Mouse (Mus musculus) limb, embryonic 14.5 days (tissue): ENCODE data around the gene Dip2b. TPM values are rescaled to one million over a fixed set of nuclear protein-coding genes. Genes with fewer than 3 reads are reported as not detected.
A peak's percentile ranks its signal among the peaks of the same experiment; 100 is the strongest.

Source experiments
- ATAC-seq: fragments of 200-750 bp; cut with Nextera tagmentation; 2 replicates; pipeline ENCODE4 v1.8.0; 2017; ENCODE audit warnings: low read depth, moderate number of reproducible peaks, moderate TSS enrichment; ENCODE audit not compliant: low FRiP score
- DNase-seq: peaks from one replicate; pipeline ENCODE4 v3.0.0-alpha.2; 2015; ENCODE audit warnings: low spot score
- H3K27ac ChIP-seq: fragments of 300-500 bp; sonication (generic); replicated peaks from 2 replicates; pipeline ENCODE4 v1.5.1; 2014; ENCODE audit warnings: low read depth, mild to moderate bottlenecking, low read length, moderate library complexity, mixed read lengths
- H3K27me3 ChIP-seq: fragments of 300-500 bp; sonication (generic); 2 replicates; pipeline ENCODE4 v1.6.1; 2014; ENCODE audit warnings: low read length, mixed read lengths; ENCODE audit not compliant: control insufficient read depth, insufficient read depth
- H3K36me3 ChIP-seq: fragments of 300-500 bp; sonication (generic); 2 replicates; pipeline ENCODE4 v1.6.1; 2014; ENCODE audit warnings: mild to moderate bottlenecking, low read length, moderate library complexity, mixed read lengths; ENCODE audit not compliant: control insufficient read depth, insufficient read depth
- H3K4me1 ChIP-seq: fragments of 300-500 bp; sonication (generic); 2 replicates; pipeline ENCODE4 v1.6.1; 2014; ENCODE audit warnings: antibody characterized with exemption, low read length, mixed read lengths; ENCODE audit not compliant: control insufficient read depth, insufficient read depth
- H3K4me2 ChIP-seq: fragments of 300-500 bp; sonication (generic); replicated peaks from 2 replicates; pipeline ENCODE4 v1.6.1; 2014; ENCODE audit warnings: low read depth, mild to moderate bottlenecking, low read length, moderate library complexity; ENCODE audit not compliant: severe bottlenecking
- H3K4me3 ChIP-seq: fragments of 300-500 bp; sonication (generic); replicated peaks from 2 replicates; pipeline ENCODE4 v1.5.1; 2014; ENCODE audit warnings: low read length
- H3K9ac ChIP-seq: fragments of 300-500 bp; sonication (generic); 2 replicates; pipeline ENCODE4 v1.6.1; 2014; ENCODE audit warnings: mild to moderate bottlenecking, low read depth, low read length, moderate library complexity; ENCODE audit not compliant: severe bottlenecking
- H3K9me3 ChIP-seq: fragments of 300-500 bp; sonication (generic); 2 replicates; pipeline ENCODE4 v1.6.1; 2016; ENCODE audit warnings: low read length; ENCODE audit not compliant: control insufficient read depth
- POLR2A ChIP-seq: fragments of 200-500 bp; IDR thresholded peaks from 2 replicates; pipeline ENCODE4 v1.8.0; 2012; ENCODE audit warnings: inconsistent platforms, mild to moderate bottlenecking, moderate library complexity, borderline replicate concordance; ENCODE audit not compliant: insufficient read depth, insufficient read length; ENCODE audit errors: extremely low read depth
- WGBS: fragments of 180-500 bp; shearing (Covaris S2); extraction: QIAGEN DNeasy Blood & Tissue Kit; methylation state at CpG from one replicate; pipeline ENCODE4 v1.1.7; 2014; 5-methylcytosine and 5-hydroxymethylcytosine counted together
- polyA plus RNA-seq, 2 experiments: library from polyadenylated mRNA; depleted of rRNA in 1 of 2; stranded (reverse) in 1 of 2; unstranded in 1 of 2; fragments of >200 nt; fragmentation: Nextera tagmentation in 1 of 2; extraction: Ambion mirVana in 1 of 2; gene quantifications; 2 replicates each; pipeline versions ENCODE4 v1.2.1 to v1.2.3; 2012 to 2014

The Dip2b gene
- polyA plus RNA-seq, 2 experiments: 13.0 to 15.0 TPM

GRCm38 (mm10) chr15:100144854-100145824 lies 106.7 kb downstream of the Dip2b start:
- Histone ChIP-seq H3K4me2 (no peak overlapping the region), H3K36me3 (no peaks in the 10 kb centered on the region), H3K27ac (no peak overlapping the region), H3K4me3 (no peak overlapping the region), H3K9ac (no peak overlapping the region), H3K9me3 (no peaks in the 10 kb centered on the region), H3K27me3 (no peaks in the 10 kb centered on the region), H3K4me1 (no peaks in the 10 kb centered on the region)
- DNase-seq: peak; percentile 28
- 66% methylated on average over 15 of the region's 15 CpGs for WGBS
- TF ChIP-seq POLR2A: no peak
- ATAC-seq: no peak

GRCm38 (mm10) chr15:100145917-100146316 lies 107.5 kb downstream of the Dip2b start:
- H3K27ac ChIP-seq: no peak overlapping the region
- TF ChIP-seq POLR2A: no peak
- H3K9ac ChIP-seq: no peak overlapping the region
- WGBS: 87% methylated on average over 3 of the region's 3 CpGs
- H3K9me3 ChIP-seq: no peaks in the 10 kb centered on the region
- no peak overlapping the region for H3K4me2 ChIP-seq
- H3K27me3 ChIP-seq: no peaks in the 10 kb centered on the region
- H3K36me3 ChIP-seq: no peaks in the 10 kb centered on the region
- no peak for ATAC-seq
- H3K4me1 ChIP-seq: no peaks in the 10 kb centered on the region
- no peak for DNase-seq
- no peak overlapping the region for H3K4me3 ChIP-seq

- no peak for DNase-seq
- 64% methylated on average over 4 of the region's 4 CpGs for WGBS
Measured at GRCm38 (mm10) chr15:100150593-100150992, 112.1 kb downstream of the Dip2b start.

GRCm38 (mm10) chr15:100152321-100152720 lies 113.9 kb downstream of the Dip2b start:
- no peak for TF ChIP-seq POLR2A
- Histone ChIP-seq H3K36me3 (peaks cover 32% of the 10 kb centered on the region), H3K27ac (no peak overlapping the region), H3K9ac (no peak overlapping the region), H3K27me3 (no peaks in the 10 kb centered on the region), H3K9me3 (no peaks in the 10 kb centered on the region), H3K4me3 (no peak overlapping the region), H3K4me2 (no peak overlapping the region), H3K4me1 (no peaks in the 10 kb centered on the region)
- WGBS: 95% methylated on average over 3 of the region's 3 CpGs
- ATAC-seq (no peak), DNase-seq (no peak)

More at GRCm38 (mm10) chr15:100150593-100150992, 112.1 kb downstream of the Dip2b start:
- TF ChIP-seq POLR2A: no peak
- Histone ChIP-seq H3K9me3 (no peaks in the 10 kb centered on the region), H3K4me2 (no peak overlapping the region), H3K4me1 (no peaks in the 10 kb centered on the region), H3K4me3 (no peak overlapping the region), H3K27me3 (no peaks in the 10 kb centered on the region), H3K36me3 (peaks cover 15% of the 10 kb centered on the region), H3K27ac (no peak overlapping the region), H3K9ac (no peak overlapping the region)
- ATAC-seq: no peak

- Histone ChIP-seq H3K4me2 (no peak overlapping the region), H3K9ac (no peak overlapping the region), H3K27me3 (no peaks in the 10 kb centered on the region), H3K36me3 (peaks cover 35% of the 10 kb centered on the region), H3K27ac (no peak overlapping the region), H3K9me3 (no peaks in the 10 kb centered on the region), H3K4me1 (no peaks in the 10 kb centered on the region), H3K4me3 (no peak overlapping the region)
- no peak for TF ChIP-seq POLR2A
- DNase-seq: no peak
- 72% methylated on average over 3 of the region's 3 CpGs for WGBS
- no peak for ATAC-seq
Measured at GRCm38 (mm10) chr15:100153024-100153423, 114.6 kb downstream of the Dip2b start.
